ENCODE assay signal across 13 mouse cellular contexts in the genomic region with DNA sequence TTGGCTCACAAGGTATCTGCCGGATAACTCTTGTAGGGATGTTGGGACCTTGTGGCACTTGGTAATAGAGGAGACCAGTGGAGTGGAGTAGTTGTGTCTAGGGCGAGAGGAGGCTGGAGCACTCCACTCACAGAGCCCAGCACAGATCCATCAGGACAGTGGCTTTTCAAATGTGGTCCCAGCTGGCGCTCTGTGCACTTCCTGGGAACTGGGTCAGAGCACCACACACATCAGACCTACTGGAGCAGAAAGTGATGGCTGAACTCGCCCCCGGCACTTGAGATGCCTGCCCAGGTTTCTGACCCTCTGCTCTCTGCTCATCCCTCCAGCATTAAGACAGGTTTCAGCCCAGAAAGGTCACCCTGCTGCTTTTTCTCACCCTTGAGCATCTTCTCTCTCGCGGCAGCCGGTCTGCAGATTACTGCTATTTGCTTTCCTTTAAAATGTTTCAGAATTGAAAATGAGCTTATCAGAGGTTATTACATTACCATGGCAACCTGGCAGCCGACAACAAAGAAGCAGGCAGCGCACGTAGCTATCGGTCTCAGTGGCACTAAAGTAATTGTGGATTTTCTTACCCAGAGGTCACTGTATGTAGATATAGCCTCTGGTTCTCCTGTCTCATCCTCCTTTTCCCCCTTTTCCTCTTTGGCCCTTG. TPM values are rescaled to one million over a fixed set of nuclear protein-coding genes. Genes with fewer than 3 reads are reported as not detected.
DNase-seq lines count a peak whose midpoint lies in the region; ATAC-seq lines count a peak whose summit lies in the region.
"Had no signal": no experiment of that assay in that cellular context is flagged by ENCODE, and none has a peak within 500 bp of the region (broad histone marks: within the 10 kb centered on the region; RNA-seq: fewer than 3 reads in every experiment).

No protein-coding gene starts in this region.

- intact Hi-C loops in left cerebral cortex, postnatal 4 days (cut with DNase I), result no loop called here

- H3K27ac ChIP-seq in forebrain, embryonic 15.5 days (replicated peaks), result peak overlapping the region; percentile 96
- H3K27ac ChIP-seq: liver, embryonic 15.5 days had no signal

- peak; percentile 44 for DNase-seq in left cerebral cortex, postnatal 4 days
- no peak for DNase-seq in left cerebral cortex, adult 11 months (ENCODE audit: low spot score)
- DNase-seq in layer of hippocampus, postnatal 10 days (ENCODE audit: low spot score in 2 of 2), result peak; percentile 29 to 38
- peak; percentile 94 for DNase-seq in retina, postnatal 1 day
- no peak for DNase-seq in urinary bladder, postnatal 10 days (ENCODE audit: low spot score)
- DNase-seq in urinary bladder, adult 18-20 months (ENCODE audit: low spot score in 2 of 2), result no peak
- DNase-seq: thymus, postnatal 25 days had no signal

- no peaks in the 10 kb centered on the region for H3K36me3 ChIP-seq in forebrain, embryonic 15.5 days
- H3K36me3 ChIP-seq: liver, embryonic 15.5 days had no signal

- H3K27me3 ChIP-seq in forebrain, embryonic 15.5 days, result no peaks in the 10 kb centered on the region

- H3K9me3 ChIP-seq in forebrain, embryonic 15.5 days, result no peaks in the 10 kb centered on the region
- H3K9me3 ChIP-seq: liver, embryonic 15.5 days had no signal

- 28% methylated on average over 12 of the region's 12 CpGs for WGBS in forebrain, embryonic 15.5 days

- peak overlapping the region; percentile 31 for H3K9ac ChIP-seq in forebrain, embryonic 15.5 days (replicated peaks)
- H3K9ac ChIP-seq: liver, embryonic 15.5 days had no signal

- peaks cover 34% of the 10 kb centered on the region for H3K4me1 ChIP-seq in forebrain, embryonic 15.5 days
- H3K4me1 ChIP-seq: liver, embryonic 15.5 days had no signal

- peak overlapping the region; percentile 33 for H3K4me2 ChIP-seq in forebrain, embryonic 15.5 days (replicated peaks)
- H3K4me2 ChIP-seq: liver, embryonic 15.5 days had no signal

- 0 out of 2 replicates have a peak overlapping the region, but pooled peaks have one; percentile 6 for H3K4me3 ChIP-seq in forebrain, embryonic 15.5 days
- H3K4me3 ChIP-seq: liver, embryonic 15.5 days had no signal

- ATAC-seq in forebrain, embryonic 15.5 days (replicated peaks), result peak; percentile 57
- no peak for ATAC-seq in monocyte, adult 5-6 weeks (replicated peaks; ENCODE audit: insufficient number of reproducible peaks, low FRiP score, low TSS enrichment, poor library complexity, severe bottlenecking)

RNA-seq across cellular contexts. Expression of a gene that starts 1.9 kb away (rescaled TPM):
- not detected for total RNA-seq in left cerebral cortex, postnatal 4 days (2021)
- polyA plus RNA-seq in forebrain, embryonic 15.5 days (2015; fragmentation: Nextera tagmentation; extraction: Ambion mirVana), result 1.5 and 2.0 TPM in 2 replicates
- total RNA-seq in layer of hippocampus, postnatal 10 days (2021), result not detected
- not detected in 3 replicates for total RNA-seq in monocyte, adult 5-6 weeks (2017)
- total RNA-seq: CH12.LX; common myeloid progenitor, adult 5-6 weeks; heart, postnatal 25 days had no signal

RNA-seq across cellular contexts. Expression of a gene that starts 18.1 kb away (rescaled TPM):
- 10 to 100 TPM; 66.1 to 70.3 TPM for total RNA-seq in left cerebral cortex, postnatal 4 days (2021)
- polyA plus RNA-seq in forebrain, embryonic 15.5 days (2015; fragmentation: Nextera tagmentation; extraction: Ambion mirVana), result 105 TPM in 2 replicates
- total RNA-seq in layer of hippocampus, postnatal 10 days (2021), result 10 to 100 TPM; 73.9 to 82.5 TPM
- 10.4 to 20.2 TPM (median 14.3 TPM) in 3 replicates for total RNA-seq in monocyte, adult 5-6 weeks (2017)

Comparison
In these comparisons a context has a peak if more than half of its experiments do, and no peak if none do; other contexts are left out.
1. DNase-seq: peak in left cerebral cortex, postnatal 4 days (single experiment), layer of hippocampus, postnatal 10 days (2 of 2) and retina, postnatal 1 day (single experiment); none in left cerebral cortex, adult 11 months (single experiment), urinary bladder, postnatal 10 days (single experiment) and urinary bladder, adult 18-20 months (0 of 2).